Mouse (Mus musculus): ENCODE results near the gene Scd2. TPM values are rescaled to one million over a fixed set of nuclear protein-coding genes. Genes with fewer than 3 reads are reported as not detected.
"Not testable (repeated sequence)": the region's sequence is repeated elsewhere in the genome, so short reads cannot be mapped to it uniquely, and the experiment has no call there.

Scd2 gene
- polyA plus RNA-seq, 1 experiment from 2014 or later: 130 TPM

DNA sequence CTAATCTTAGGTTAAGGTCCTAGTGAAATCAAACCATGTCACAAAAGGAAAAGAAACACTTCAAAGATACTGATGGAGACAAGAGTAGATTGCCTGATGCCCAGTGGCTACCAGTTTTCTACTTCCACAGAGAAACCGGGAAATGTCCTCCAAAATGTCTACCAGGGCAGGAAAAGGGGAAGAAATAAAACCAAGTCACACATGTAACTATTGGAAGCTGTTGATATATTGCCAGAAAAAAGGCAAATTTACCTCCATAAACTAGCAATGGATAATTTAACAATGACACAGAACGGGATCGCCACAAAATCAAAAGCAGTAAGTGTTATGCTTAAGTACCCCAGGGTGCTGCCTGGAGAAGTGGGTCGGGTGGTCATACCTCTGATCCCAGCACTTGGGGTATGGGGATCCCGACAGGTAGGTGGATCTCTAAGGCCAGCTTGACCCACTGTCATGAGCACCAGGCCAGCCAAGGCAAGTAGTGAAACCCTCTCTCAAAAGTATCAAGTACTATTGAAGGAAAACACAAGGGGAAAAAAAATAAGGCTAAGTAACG is 14.5 kb downstream of the Scd2 start:
- H3K27ac ChIP-seq (replicated peaks): no peak overlapping the region

DNA sequence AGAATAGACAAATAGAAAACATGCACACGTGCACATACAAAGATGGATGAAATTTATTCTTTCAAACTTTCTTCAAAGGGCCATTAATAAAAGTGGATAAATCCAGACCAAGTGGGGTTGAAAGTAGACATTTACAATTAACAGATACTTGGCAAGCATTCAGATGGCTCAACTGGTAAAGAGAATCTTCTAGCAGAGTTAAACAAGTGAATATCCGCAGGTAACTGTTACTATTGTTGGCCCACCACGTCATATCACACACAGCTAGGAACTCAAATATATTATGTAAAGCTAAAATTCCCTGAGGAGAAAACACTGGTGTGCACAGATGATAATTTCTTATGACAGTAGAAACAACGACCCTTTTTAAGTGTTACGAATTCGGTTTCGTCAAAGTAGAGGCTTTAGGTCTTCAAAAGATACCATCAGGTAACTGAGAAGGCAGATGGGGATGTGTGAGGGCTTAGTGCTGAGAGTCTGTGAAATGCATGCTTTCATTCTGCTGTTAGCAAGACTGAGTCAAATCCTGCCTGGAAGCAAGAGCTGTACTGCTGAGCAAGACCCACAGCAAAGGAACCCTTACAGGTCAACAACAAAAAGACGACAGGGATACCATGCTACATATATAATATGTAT is 15.3 kb downstream of the Scd2 start:
- Histone ChIP-seq H3K36me3 (peaks cover 47% of the 10 kb centered on the region), H3K4me1 (peaks cover 31% of the 10 kb centered on the region), H3K27ac (replicated peaks) (no peak overlapping the region), H3K9ac (no peak overlapping the region), H3K27me3 (replicated peaks) (no peaks in the 10 kb centered on the region), H3K9me3 (no peaks in the 10 kb centered on the region), H3K4me3 (no peak overlapping the region), H3K4me2 (no peak overlapping the region)
- 82% methylated on average over 8 of the region's 8 CpGs for WGBS
- ATAC-seq (ENCODE audit: extremely low read depth, insufficient number of reproducible peaks, low FRiP score, low TSS enrichment): no peak

More for the DNA sequence above, 14.5 kb downstream of the Scd2 start:
- Histone ChIP-seq H3K9me3 (no peaks in the 10 kb centered on the region), H3K27me3 (replicated peaks) (no peaks in the 10 kb centered on the region), H3K4me1 (peaks cover 34% of the 10 kb centered on the region), H3K9ac (no peak overlapping the region), H3K4me2 (no peak overlapping the region), H3K4me3 (no peak overlapping the region), H3K36me3 (peaks cover 54% of the 10 kb centered on the region)
- 80% methylated on average over 6 of the region's 6 CpGs for WGBS
- no peak for ATAC-seq (ENCODE audit: extremely low read depth, insufficient number of reproducible peaks, low FRiP score, low TSS enrichment)

DNA sequence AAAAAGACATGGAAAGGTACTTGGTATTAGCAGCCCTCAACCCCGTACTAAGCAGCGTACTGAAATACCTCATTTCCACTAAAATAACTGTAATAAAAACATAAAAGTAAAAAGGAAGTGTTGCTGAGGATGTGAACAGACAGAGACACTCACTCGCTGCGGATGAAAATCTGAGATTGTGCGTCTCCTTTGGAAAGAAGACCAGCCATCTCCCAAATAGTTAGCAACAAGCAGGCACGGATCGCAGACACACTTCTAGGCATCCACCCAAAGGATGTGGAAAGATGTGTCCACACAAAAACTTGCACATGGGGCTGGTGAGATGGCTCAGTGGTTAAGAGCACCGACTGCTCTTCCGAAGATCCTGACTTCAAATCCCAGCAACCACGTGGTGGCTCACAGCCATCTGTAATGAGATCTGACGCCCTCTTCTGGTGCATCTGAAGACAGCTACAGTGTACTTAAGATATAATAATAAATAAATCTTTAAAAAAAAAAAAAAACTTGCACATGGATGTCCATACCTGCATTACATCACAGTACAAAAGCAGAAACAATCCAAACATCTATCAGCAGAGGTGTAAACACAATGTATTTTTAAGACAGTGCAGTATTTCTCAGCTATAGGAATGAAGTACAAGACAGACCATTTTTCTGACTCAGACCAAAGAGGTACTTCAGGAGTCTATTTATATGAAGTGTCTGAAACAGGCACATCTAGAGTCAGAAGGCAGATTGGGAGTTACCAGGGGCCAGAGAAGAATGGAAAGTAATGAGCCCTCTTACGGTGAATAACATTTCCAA is 16.1 kb downstream of the Scd2 start:
- no peak overlapping the region for H3K4me3 ChIP-seq
- no peak overlapping the region for H3K27ac ChIP-seq (replicated peaks)
- H3K9me3 ChIP-seq: no peaks in the 10 kb centered on the region
- 77% methylated on average over 12 of the region's 12 CpGs for WGBS
- H3K4me1 ChIP-seq: peaks cover 37% of the 10 kb centered on the region
- no peaks in the 10 kb centered on the region for H3K27me3 ChIP-seq (replicated peaks)
- peaks cover 39% of the 10 kb centered on the region for H3K36me3 ChIP-seq
- H3K9ac ChIP-seq: no peak overlapping the region
- no peak overlapping the region for H3K4me2 ChIP-seq
- ATAC-seq (ENCODE audit: extremely low read depth, insufficient number of reproducible peaks, low FRiP score, low TSS enrichment): no peak

DNA sequence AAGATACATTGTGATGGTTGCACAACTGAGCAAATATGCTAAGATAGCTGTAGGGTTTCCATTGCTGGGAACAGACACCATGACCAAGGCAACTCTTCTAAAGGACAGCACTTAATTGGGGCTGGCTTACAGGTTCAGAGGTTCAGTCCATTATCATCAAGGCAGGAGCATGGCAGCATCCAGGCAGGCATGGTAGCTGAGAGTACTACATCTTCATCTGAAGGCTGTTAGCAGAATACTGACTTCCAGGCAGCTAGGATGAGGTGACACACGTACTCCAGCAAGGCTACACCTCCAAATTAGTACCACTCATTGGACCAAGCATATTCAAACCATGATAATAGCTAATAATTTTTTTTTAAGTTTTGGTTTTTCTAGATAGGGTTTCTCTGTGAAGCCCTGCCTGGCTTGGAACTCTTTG is 16.7 kb downstream of the Scd2 start:
- H3K27ac ChIP-seq (replicated peaks); ATAC-seq (ENCODE audit: extremely low read depth, insufficient number of reproducible peaks, low FRiP score, low TSS enrichment); H3K9me3 ChIP-seq; H3K4me2 ChIP-seq; H3K4me3 ChIP-seq; H3K27me3 ChIP-seq (replicated peaks); H3K9ac ChIP-seq: not testable (repeated sequence)
- 76% methylated on average over 1 of the region's 1 CpGs for WGBS
- H3K4me1 ChIP-seq: peaks cover 32% of the 10 kb centered on the region
- peaks cover 32% of the 10 kb centered on the region for H3K36me3 ChIP-seq

DNA sequence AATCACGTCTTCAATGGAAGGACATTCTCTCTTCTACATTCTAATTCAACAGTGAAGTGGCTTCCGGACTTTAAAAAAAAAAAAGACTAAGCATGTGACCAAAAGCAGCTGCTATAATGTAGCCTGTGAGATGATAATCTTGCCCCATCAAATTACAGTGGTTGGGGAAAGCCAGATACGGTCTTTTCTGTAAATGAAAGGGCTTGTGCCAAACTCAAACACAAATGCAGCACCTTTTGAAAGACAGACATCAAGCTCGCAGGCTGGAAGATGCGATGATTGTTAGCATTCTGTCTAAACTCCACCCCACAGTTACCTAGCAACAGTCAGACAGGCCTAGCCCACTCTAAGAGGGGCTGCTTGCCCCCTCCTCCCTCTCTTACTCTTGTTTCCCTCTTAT is 17.3 kb downstream of the Scd2 start:
- 57% methylated on average over 5 of the region's 5 CpGs for WGBS

DNA sequence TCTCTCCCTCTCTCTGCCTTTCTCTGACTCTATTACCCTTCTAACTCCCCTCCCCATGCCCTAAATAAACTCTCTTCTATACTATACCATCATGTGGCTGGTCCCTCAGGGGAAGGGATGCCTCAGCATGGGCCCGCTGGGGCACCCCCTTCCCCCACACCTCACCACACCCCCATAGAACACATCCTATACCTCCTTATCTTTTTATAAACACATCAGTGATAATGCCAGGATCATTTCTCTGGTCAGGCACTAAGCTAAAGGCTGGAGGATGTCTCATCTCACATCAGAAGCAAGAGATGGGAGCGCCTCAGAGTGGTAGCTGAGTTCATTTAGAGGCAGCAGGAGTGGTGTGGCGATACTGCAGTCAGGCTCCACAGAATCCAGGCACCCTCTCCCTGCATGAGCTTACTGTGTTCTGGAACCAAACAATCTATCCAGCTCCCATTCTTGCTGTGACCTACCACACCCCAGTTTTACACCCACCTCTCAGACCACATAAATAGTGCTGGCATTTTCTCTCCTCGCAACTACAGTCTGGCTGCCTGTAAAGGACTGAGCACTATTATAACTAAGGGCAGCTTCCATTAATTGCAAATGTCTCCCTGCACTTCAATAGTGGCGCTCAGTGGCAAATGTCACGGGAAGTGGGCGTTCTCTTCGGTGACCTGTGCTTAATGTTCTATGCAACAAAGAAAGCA is 18.0 kb downstream of the Scd2 start:
- Histone ChIP-seq H3K9me3 (no peaks in the 10 kb centered on the region), H3K4me2 (no peak overlapping the region), H3K36me3 (peaks cover 20% of the 10 kb centered on the region), H3K4me3 (no peak overlapping the region), H3K27ac (replicated peaks) (peak overlapping the region; percentile 25; the same call in 1 of the 2 replicates), H3K4me1 (peaks cover 37% of the 10 kb centered on the region), H3K27me3 (replicated peaks) (no peaks in the 10 kb centered on the region), H3K9ac (no peak overlapping the region)
- WGBS: 61% methylated on average over 8 of the region's 8 CpGs
- no peak for ATAC-seq (ENCODE audit: extremely low read depth, insufficient number of reproducible peaks, low FRiP score, low TSS enrichment)

More for the DNA sequence above, 17.3 kb downstream of the Scd2 start:
- no peak for ATAC-seq (ENCODE audit: extremely low read depth, insufficient number of reproducible peaks, low FRiP score, low TSS enrichment)
- H3K4me3 ChIP-seq: no peak overlapping the region
- no peak overlapping the region for H3K27ac ChIP-seq (replicated peaks)
- no peaks in the 10 kb centered on the region for H3K27me3 ChIP-seq (replicated peaks)
- H3K4me1 ChIP-seq: peaks cover 31% of the 10 kb centered on the region
- H3K36me3 ChIP-seq: peaks cover 26% of the 10 kb centered on the region
- no peaks in the 10 kb centered on the region for H3K9me3 ChIP-seq
- no peak overlapping the region for H3K4me2 ChIP-seq
- H3K9ac ChIP-seq: no peak overlapping the region

DNA sequence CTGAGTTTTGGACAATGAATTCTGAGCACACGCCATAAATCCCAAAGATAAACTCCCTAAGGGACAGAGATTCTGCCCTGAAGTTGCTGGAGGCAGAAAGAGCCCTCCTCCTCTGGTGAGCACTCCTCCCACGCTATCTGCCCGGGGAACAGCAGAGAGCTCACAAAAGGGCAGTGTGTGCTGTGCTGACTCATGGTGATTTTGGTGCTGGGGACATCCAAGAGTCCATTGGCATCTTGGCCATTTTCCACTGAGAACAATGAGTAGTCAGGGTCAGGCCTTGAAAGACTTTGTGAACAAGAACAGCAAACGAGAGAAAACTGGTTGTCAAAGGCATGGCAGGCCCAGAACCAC is 18.5 kb downstream of the Scd2 start:
- H3K9me3 ChIP-seq: no peaks in the 10 kb centered on the region
- ATAC-seq (ENCODE audit: extremely low read depth, insufficient number of reproducible peaks, low FRiP score, low TSS enrichment): no peak
- peak overlapping the region; percentile 25; the same call in 1 of the 2 replicates for H3K27ac ChIP-seq (replicated peaks)
- H3K4me1 ChIP-seq: peaks cover 37% of the 10 kb centered on the region
- no peak overlapping the region for H3K4me3 ChIP-seq
- WGBS: 41% methylated on average over 4 of the region's 4 CpGs
- no peak overlapping the region for H3K9ac ChIP-seq
- H3K27me3 ChIP-seq (replicated peaks): no peaks in the 10 kb centered on the region
- H3K36me3 ChIP-seq: peaks cover 14% of the 10 kb centered on the region
- no peak overlapping the region for H3K4me2 ChIP-seq

DNA sequence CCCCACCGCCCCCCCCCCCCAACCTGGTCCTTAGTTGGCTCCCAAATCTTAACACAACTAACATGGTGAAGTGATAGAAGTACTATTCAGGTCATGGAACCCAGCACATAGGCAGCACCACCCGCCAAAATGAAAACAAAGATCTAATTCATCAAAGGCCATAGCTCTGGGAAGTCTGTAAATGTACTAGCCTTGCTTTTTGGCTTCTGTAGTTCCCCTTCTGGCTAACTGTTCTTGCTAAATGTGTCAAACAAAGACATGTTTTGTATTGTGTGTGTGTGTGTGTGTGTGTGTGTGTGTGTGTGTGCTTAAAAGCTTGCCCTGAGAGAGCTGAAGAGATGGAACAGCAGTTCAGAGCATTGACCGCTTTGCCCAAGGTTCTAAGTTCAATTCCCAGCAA is 19.6 kb downstream of the Scd2 start:
- no peaks in the 10 kb centered on the region for H3K27me3 ChIP-seq (replicated peaks)
- peaks cover 3% of the 10 kb centered on the region for H3K36me3 ChIP-seq
- ATAC-seq (ENCODE audit: extremely low read depth, insufficient number of reproducible peaks, low FRiP score, low TSS enrichment): no peak
- H3K4me2 ChIP-seq: no peak overlapping the region
- 74% methylated on average over 3 of the region's 3 CpGs for WGBS
- H3K4me3 ChIP-seq: no peak overlapping the region
- no peaks in the 10 kb centered on the region for H3K9me3 ChIP-seq
- no peak overlapping the region for H3K9ac ChIP-seq
- H3K27ac ChIP-seq (replicated peaks): no peak overlapping the region
- H3K4me1 ChIP-seq: peaks cover 37% of the 10 kb centered on the region

DNA sequence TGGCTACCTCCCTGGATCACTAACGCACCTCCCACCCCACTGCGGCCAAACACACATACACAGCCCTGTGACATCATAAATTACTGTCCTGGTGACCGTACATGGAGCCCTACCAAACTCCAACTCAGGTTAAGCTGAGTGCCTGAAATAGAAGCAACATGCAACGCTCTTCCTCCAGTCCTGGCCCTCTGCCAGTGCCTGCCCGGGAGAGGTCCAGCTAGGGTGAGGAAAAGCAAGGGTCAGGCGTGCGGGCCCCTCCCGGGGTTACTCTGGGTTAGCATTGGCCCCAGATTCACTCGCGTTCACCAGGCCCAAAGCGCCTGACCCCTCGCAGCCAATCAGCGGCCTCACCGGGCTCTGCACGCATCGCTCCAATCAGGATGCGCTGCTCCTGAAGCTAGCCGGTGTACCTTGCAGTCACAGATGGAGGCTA is 20.9 kb downstream of the Scd2 start:
- Histone ChIP-seq H3K27ac (replicated peaks) (peak overlapping the region; percentile 97), H3K9me3 (peaks cover 7% of the 10 kb centered on the region; the same call in 1 of the 2 replicates), H3K4me2 (peak overlapping the region; percentile 77), H3K36me3 (no peaks in the 10 kb centered on the region), H3K4me3 (peak overlapping the region; percentile 58), H3K27me3 (replicated peaks) (no peaks in the 10 kb centered on the region), H3K9ac (peak overlapping the region; percentile 81), H3K4me1 (peaks cover 37% of the 10 kb centered on the region)
- under 1% methylated on average over 18 of the region's 18 CpGs for WGBS
- ATAC-seq (ENCODE audit: extremely low read depth, insufficient number of reproducible peaks, low FRiP score, low TSS enrichment): peak; percentile 87

DNA sequence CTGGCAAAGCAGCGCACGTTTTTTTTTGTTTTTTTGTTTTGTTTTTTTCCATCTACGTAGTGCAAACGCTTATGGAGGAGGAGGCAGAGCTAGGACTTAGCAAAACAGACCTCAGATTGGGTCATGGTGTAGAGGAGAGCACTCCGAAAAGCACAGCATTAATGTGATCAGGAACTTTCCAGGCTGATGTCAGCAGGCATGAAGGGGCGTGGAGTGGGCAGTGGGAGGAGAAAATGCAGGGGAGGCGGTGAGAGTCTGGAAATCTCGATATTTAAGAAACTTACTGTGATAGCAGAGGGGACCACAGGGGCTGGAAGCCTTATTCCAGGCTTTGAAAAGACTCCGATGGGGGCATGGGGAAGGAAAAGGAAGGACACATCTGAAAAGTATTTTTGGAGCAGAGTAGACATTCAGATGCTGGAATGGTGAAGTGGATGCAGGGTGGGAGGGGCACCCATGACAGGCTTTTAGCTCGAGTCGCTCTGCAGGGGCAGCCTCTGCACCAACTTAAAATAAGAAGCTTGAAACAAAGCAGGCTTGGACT is 21.5 kb downstream of the Scd2 start:
- Histone ChIP-seq H3K4me1 (peaks cover 37% of the 10 kb centered on the region), H3K27me3 (replicated peaks) (no peaks in the 10 kb centered on the region), H3K9me3 (peaks cover 7% of the 10 kb centered on the region; the same call in 1 of the 2 replicates), H3K4me2 (peak overlapping the region; percentile 77), H3K27ac (replicated peaks) (peak overlapping the region; percentile 97), H3K9ac (peak overlapping the region; percentile 81), H3K36me3 (no peaks in the 10 kb centered on the region), H3K4me3 (peak overlapping the region; percentile 58)
- WGBS: under 1% methylated on average over 11 of the region's 11 CpGs
- peak; percentile 43; the same call in 1 of the 2 replicates for ATAC-seq (ENCODE audit: extremely low read depth, insufficient number of reproducible peaks, low FRiP score, low TSS enrichment)
